Mouse (Mus musculus): Measurements from ENCODE around the gene Opn1mw. TPM values are rescaled to one million over a fixed set of nuclear protein-coding genes. Genes with fewer than 3 reads are reported as not detected.
"Not testable (repeated sequence)": the region's sequence is repeated elsewhere in the genome, so short reads cannot be mapped to it uniquely, and the experiment has no call there.

Opn1mw gene
- total RNA-seq (2014; fragmentation: Nextera tagmentation) (not detected in 2 replicates), total RNA-seq (2017) (not detected in 2 replicates)

GRCm38 (mm10) chrX:74127164-74127563 is at the start of gene Opn1mw:
Gene Opn1mw, plus strand, starts transcription at chrX:74127464.
- no peak for ATAC-seq (replicated peaks; ENCODE audit: poor library complexity, severe bottlenecking)

- no peak for ATAC-seq (replicated peaks; ENCODE audit: poor library complexity, severe bottlenecking)
Observed at GRCm38 (mm10) chrX:74084276-74084837, 42.9 kb upstream of the Opn1mw start.

- peak; percentile 65 for ATAC-seq (replicated peaks; ENCODE audit: poor library complexity, severe bottlenecking)
Observed at GRCm38 (mm10) chrX:74084946-74085498, 42.2 kb upstream of the Opn1mw start.

- ATAC-seq (replicated peaks; ENCODE audit: poor library complexity, severe bottlenecking), result peak; percentile 97
Observed at GRCm38 (mm10) chrX:74085601-74086038, 41.6 kb upstream of the Opn1mw start.

- no peak for ATAC-seq (replicated peaks; ENCODE audit: poor library complexity, severe bottlenecking)
Observed at GRCm38 (mm10) chrX:74095130-74095529, 32.1 kb upstream of the Opn1mw start.

- no peak for ATAC-seq (replicated peaks; ENCODE audit: poor library complexity, severe bottlenecking)
Observed at GRCm38 (mm10) chrX:74103457-74104188, 23.6 kb upstream of the Opn1mw start.

- ATAC-seq (replicated peaks; ENCODE audit: poor library complexity, severe bottlenecking), result no peak
Observed at GRCm38 (mm10) chrX:74105916-74106315, 21.3 kb upstream of the Opn1mw start.

GRCm38 (mm10) chrX:74108747-74109146 is 18.5 kb upstream of the Opn1mw start:
- ATAC-seq (replicated peaks; ENCODE audit: poor library complexity, severe bottlenecking), result no peak

- no peak for ATAC-seq (replicated peaks; ENCODE audit: poor library complexity, severe bottlenecking)
Observed at GRCm38 (mm10) chrX:74114036-74114435, 13.2 kb upstream of the Opn1mw start.

GRCm38 (mm10) chrX:74115511-74115910 is 11.8 kb upstream of the Opn1mw start:
- ATAC-seq (replicated peaks; ENCODE audit: poor library complexity, severe bottlenecking), result peak; percentile 97

- peak; percentile 35; the same call in 1 of the 2 replicates for ATAC-seq (replicated peaks; ENCODE audit: poor library complexity, severe bottlenecking)
Observed at GRCm38 (mm10) chrX:74124975-74125374, 2.3 kb upstream of the Opn1mw start.

- ATAC-seq (replicated peaks; ENCODE audit: poor library complexity, severe bottlenecking), result not testable (repeated sequence)
Observed at GRCm38 (mm10) chrX:74135263-74135662, 8.0 kb downstream of the Opn1mw start, which contains the start of gene Mecp2. Gene Mecp2, minus strand, starts transcription at chrX:74135363.

GRCm38 (mm10) chrX:74167738-74168137 is 40.5 kb downstream of the Opn1mw start, which contains the start of gene Tex28:
Gene Tex28, minus strand, starts transcription at chrX:74167838.
- no peak for ATAC-seq (replicated peaks; ENCODE audit: poor library complexity, severe bottlenecking)

GRCm38 (mm10) chrX:74176959-74177358 is 49.7 kb downstream of the Opn1mw start, which contains the start of gene Tktl1:
Gene Tktl1, plus strand, starts transcription at chrX:74177259.
- ATAC-seq (replicated peaks; ENCODE audit: poor library complexity, severe bottlenecking), result no peak

Other genes starting within 250 kb of the Opn1mw start
- not detected in 2 replicates for gene Avpr2, start 235.4 kb upstream of the Opn1mw start, total RNA-seq (2014; fragmentation: Nextera tagmentation)
- gene Avpr2, start 235.4 kb upstream of the Opn1mw start, total RNA-seq (2017), result 0.09 TPM in 1 of 2 replicates, not detected in the other
- 0.11 and 0.13 TPM in 2 replicates for gene L1cam, start 231.4 kb upstream of the Opn1mw start, total RNA-seq (2014; fragmentation: Nextera tagmentation)
- gene L1cam, start 231.4 kb upstream of the Opn1mw start, total RNA-seq (2017), result 0.26 and 1.6 TPM in 2 replicates
- 45.1 and 49.1 TPM in 2 replicates for gene Arhgap4, start 205.6 kb upstream of the Opn1mw start, total RNA-seq (2014; fragmentation: Nextera tagmentation)
- 26.4 and 36.3 TPM in 2 replicates for gene Arhgap4, start 205.6 kb upstream of the Opn1mw start, total RNA-seq (2017)
- 159 and 179 TPM in 2 replicates for gene Naa10, start 205.5 kb upstream of the Opn1mw start, total RNA-seq (2014; fragmentation: Nextera tagmentation)
- gene Naa10, start 205.5 kb upstream of the Opn1mw start, total RNA-seq (2017), result 155 and 215 TPM in 2 replicates
- 24.5 and 60.3 TPM in 2 replicates for gene Renbp, start 196.6 kb upstream of the Opn1mw start, total RNA-seq (2014; fragmentation: Nextera tagmentation)
- 13.6 and 24.3 TPM in 2 replicates for gene Renbp, start 196.6 kb upstream of the Opn1mw start, total RNA-seq (2017)
- 114 and 140 TPM in 2 replicates for gene Hcfc1, start 161.1 kb upstream of the Opn1mw start, total RNA-seq (2014; fragmentation: Nextera tagmentation)
- gene Hcfc1, start 161.1 kb upstream of the Opn1mw start, total RNA-seq (2017), result 55.5 and 63.3 TPM in 2 replicates
- gene Irak1, start 103.5 kb upstream of the Opn1mw start, total RNA-seq (2014; fragmentation: Nextera tagmentation), result 101 and 122 TPM in 2 replicates
- 54.8 and 60.7 TPM in 2 replicates for gene Irak1, start 103.5 kb upstream of the Opn1mw start, total RNA-seq (2017)
- 19.9 and 22.6 TPM in 2 replicates for gene Mecp2, start 7.9 kb downstream of the Opn1mw start, total RNA-seq (2014; fragmentation: Nextera tagmentation)
- gene Mecp2, start 7.9 kb downstream of the Opn1mw start, total RNA-seq (2017), result 11.6 and 14.6 TPM in 2 replicates
- not detected in 2 replicates for gene Tex28, start 40.4 kb downstream of the Opn1mw start, total RNA-seq (2014; fragmentation: Nextera tagmentation)
- gene Tex28, start 40.4 kb downstream of the Opn1mw start, total RNA-seq (2017), result not detected in 2 replicates
- not detected in 2 replicates for gene Tktl1, start 49.8 kb downstream of the Opn1mw start, total RNA-seq (2014; fragmentation: Nextera tagmentation)
- not detected in 2 replicates for gene Tktl1, start 49.8 kb downstream of the Opn1mw start, total RNA-seq (2017)
- gene Flna, start 122.4 kb downstream of the Opn1mw start, total RNA-seq (2014; fragmentation: Nextera tagmentation), result 292 and 348 TPM in 2 replicates
- 465 and 529 TPM in 2 replicates for gene Flna, start 122.4 kb downstream of the Opn1mw start, total RNA-seq (2017)
- gene Emd, start 127.2 kb downstream of the Opn1mw start, total RNA-seq (2014; fragmentation: Nextera tagmentation), result 81.8 and 85.5 TPM in 2 replicates
- gene Emd, start 127.2 kb downstream of the Opn1mw start, total RNA-seq (2017), result 71.0 and 75.6 TPM in 2 replicates
- 5,642 and 5,847 TPM in 2 replicates for gene Rpl10, start 143.3 kb downstream of the Opn1mw start, total RNA-seq (2014; fragmentation: Nextera tagmentation)
- gene Rpl10, start 143.3 kb downstream of the Opn1mw start, total RNA-seq (2017), result 1,448 and 1,548 TPM in 2 replicates
- gene Taz, start 154.4 kb downstream of the Opn1mw start, total RNA-seq (2014; fragmentation: Nextera tagmentation), result 29.2 and 47.6 TPM in 2 replicates
- 30.8 and 41.0 TPM in 2 replicates for gene Taz, start 154.4 kb downstream of the Opn1mw start, total RNA-seq (2017)
- gene Dnase1l1, start 154.9 kb downstream of the Opn1mw start, total RNA-seq (2014; fragmentation: Nextera tagmentation), result 28.6 and 34.8 TPM in 2 replicates
- gene Dnase1l1, start 154.9 kb downstream of the Opn1mw start, total RNA-seq (2017), result 5.0 and 9.1 TPM in 2 replicates
- 109 and 114 TPM in 2 replicates for gene Atp6ap1, start 169.6 kb downstream of the Opn1mw start, total RNA-seq (2014; fragmentation: Nextera tagmentation)
- 127 and 132 TPM in 2 replicates for gene Atp6ap1, start 169.6 kb downstream of the Opn1mw start, total RNA-seq (2017)
- 70.7 and 101 TPM in 2 replicates for gene Gdi1, start 177.5 kb downstream of the Opn1mw start, total RNA-seq (2014; fragmentation: Nextera tagmentation)
- 15.4 and 20.4 TPM in 2 replicates for gene Gdi1, start 177.5 kb downstream of the Opn1mw start, total RNA-seq (2017)
- gene Fam50a, start 185.6 kb downstream of the Opn1mw start, total RNA-seq (2014; fragmentation: Nextera tagmentation), result 42.5 and 46.1 TPM in 2 replicates
- gene Fam50a, start 185.6 kb downstream of the Opn1mw start, total RNA-seq (2017), result 50.3 and 59.5 TPM in 2 replicates
- 3.7 and 6.3 TPM in 2 replicates for gene Plxna3, start 201.6 kb downstream of the Opn1mw start, total RNA-seq (2014; fragmentation: Nextera tagmentation)
- 2.5 and 2.6 TPM in 2 replicates for gene Plxna3, start 201.6 kb downstream of the Opn1mw start, total RNA-seq (2017)
- 72.4 and 93.2 TPM in 2 replicates for gene Lage3, start 226.2 kb downstream of the Opn1mw start, total RNA-seq (2014; fragmentation: Nextera tagmentation)
- gene Lage3, start 226.2 kb downstream of the Opn1mw start, total RNA-seq (2017), result 23.5 and 28.4 TPM in 2 replicates
- gene Ubl4a, start 245.8 kb downstream of the Opn1mw start, total RNA-seq (2014; fragmentation: Nextera tagmentation), result 49.7 and 50.3 TPM in 2 replicates
- 15.8 and 17.3 TPM in 2 replicates for gene Ubl4a, start 245.8 kb downstream of the Opn1mw start, total RNA-seq (2017)
- 32.0 and 39.6 TPM in 2 replicates for gene Slc10a3, start 245.9 kb downstream of the Opn1mw start, total RNA-seq (2014; fragmentation: Nextera tagmentation)
- 12.8 and 18.3 TPM in 2 replicates for gene Slc10a3, start 245.9 kb downstream of the Opn1mw start, total RNA-seq (2017)

Measured in granulocyte monocyte progenitor cell, adult 5-6 weeks (primary cell).